Mouse (Mus musculus) layer of hippocampus, adult 9-10 months (tissue): Measurements from ENCODE around the gene Gm5800.
A peak's percentile ranks its signal among the peaks of the same experiment; 100 is the strongest.
"Not testable (repeated sequence)": the region's sequence is repeated elsewhere in the genome, so short reads cannot be mapped to it uniquely, and the experiment has no call there.

Source experiments
- DNase-seq: peaks from one replicate; pipeline ENCODE4 v3.0.0; 2022; ENCODE audit warnings: low spot score

The Gm5800 gene

DNA sequence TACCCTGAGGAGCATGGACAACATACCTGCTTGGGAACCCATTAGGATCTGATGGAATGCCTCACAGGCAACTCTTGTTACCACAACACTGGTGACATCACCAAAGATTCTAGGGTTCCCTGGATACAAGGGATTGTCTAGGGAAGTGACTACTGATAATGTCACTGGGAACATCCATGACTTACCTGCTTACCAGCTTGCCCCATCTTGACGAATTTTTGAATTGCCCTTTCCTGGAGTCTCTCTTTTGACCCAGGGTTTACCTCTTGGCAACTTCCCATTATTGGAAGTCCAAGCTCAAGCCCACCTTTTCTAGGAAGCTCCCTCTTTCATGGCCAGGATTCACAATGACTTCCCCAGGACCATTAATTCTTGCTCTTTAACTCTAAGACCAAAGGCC is at the start of gene Gm5800:
Gene Gm5800, minus strand, starts transcription at position 101 of the 400 bp plus-strand sequence.
- no peak for DNase-seq

DNA sequence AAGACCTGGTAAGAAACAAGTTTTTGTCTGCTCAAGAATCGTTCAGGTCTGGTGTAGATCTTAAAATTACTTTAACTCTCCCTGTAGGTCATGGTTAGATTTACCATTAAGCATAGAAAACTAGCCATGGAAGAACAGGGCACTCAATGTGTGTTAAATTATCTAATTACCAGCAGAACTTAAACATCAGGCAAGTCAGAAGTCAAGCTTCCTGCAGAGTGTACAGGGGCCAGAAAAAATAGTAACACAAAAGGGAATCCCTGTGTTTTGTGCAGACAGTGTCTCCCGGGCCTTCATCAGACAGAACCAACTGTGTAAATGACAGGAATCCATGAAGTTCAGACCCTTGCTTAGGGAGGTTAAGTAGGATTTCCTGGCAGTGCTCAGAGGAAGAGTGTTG is 39.0 kb upstream of the Gm5800 start:
- DNase-seq: no peak

DNA sequence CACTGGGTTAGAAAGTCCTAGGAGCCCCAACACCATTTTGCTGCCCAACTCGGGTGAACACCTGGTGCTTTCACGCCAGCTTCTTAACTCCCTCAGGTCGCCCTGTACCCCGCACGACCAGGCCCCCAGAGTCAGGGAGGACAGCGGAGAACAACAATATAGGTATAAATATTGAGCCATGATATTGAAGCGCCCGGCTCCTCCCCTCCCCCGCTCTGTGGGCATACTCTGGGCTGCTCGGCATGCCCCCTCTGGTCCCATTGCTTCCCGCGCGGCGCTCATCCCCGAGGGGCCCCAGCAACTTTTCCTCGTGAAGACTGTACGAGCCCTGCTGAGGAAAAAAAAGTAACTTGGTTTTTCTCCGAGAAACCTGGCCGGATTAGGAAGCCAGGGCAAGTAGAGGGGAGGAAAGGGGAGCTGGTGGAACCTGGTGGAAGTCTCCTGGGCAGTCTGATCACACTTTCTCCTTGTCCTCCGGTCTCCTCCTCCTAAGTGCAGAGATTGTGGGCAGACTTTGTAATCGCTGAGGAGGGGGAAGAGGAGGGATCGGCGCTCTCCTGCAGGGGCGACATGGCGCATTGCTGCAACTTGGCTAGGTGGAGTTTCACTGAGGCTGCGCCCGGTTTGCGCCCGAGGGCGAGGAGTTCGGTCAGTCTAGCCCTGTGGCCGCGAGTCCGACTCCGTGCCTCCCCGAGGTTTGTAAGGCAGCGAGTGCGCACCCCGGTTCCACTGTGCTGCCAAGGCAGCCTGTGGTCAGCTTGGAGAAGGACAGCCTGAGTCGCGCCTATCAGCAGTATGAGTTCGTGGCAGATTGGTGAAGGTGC is 23.6 kb upstream of the Gm5800 start:
- DNase-seq: no peak

DNA sequence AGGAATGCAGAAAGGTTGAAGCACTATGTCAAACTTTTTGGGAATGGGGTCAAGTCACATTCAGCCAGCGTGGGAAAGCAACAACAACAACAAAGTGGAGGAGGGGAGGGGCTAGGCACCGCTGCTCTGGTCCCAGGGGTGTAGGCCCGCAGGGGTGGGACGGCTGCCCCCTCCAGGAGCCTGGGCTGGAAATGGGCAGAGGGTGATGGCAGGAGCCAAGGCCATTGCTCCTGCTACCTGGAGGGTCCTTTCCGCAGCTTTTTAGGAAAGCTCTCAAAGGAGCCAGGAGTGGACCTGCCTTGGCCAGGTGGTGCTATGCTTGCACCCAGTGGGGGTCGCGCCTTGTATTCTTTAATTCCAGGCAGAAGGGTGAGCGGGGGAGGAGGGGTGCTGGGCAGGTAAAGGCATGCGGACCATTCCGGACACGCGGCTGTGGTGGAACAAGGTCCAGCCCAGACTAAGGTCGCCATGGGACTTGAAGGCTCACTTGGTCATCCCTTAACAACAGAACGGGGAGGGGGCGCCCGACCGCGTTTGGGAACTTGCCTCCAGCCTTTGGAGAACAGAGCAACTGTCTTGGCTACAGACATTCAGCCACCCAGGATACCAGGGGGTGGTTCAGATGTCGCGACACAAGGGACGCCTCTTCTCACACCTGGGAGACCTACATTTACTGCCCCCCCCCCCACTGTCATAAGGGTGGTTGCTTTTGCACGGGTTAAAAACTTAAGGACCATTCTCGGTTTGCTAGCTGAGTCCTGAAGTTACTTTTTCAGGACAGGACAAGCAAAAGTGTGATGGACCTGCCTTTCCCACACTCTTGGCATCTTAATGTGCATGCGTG is 22.4 kb upstream of the Gm5800 start:
- no peak for DNase-seq

DNA sequence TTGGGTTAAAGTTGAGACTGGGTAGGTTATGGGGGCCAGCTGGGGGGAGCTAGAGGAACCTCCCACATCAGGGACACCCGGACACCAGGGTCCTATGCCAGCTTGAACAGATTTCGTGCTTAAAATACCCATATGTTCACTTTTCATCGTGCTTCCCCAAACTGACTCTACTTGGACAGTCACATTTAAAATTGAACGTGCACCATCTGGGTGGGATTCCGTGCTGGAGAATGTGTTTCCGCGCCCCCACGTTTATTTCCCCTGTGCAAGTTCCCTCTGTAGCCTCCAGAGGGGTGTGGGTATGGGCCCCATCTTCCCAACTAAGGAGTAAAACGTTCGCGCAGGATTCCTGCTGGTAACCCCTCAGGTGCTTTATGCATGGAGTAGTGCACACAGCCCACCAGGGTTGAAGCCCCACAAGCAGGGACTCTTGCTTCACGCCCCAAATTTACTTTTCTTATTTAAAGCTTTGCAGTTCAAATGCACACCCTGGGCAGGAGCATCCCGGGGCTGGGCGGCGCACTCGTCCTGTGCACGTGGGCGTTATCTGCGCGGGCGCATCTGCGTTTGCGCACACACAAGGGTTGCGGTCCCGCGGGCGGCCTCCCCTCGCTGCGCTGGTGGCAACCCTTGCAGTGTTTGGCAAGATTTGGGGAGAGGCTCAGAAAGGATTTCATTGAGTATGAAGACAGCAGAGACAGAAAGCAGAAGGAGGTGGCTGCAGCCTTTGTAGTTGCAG is 21.6 kb upstream of the Gm5800 start:
- DNase-seq: peak; percentile 8

DNA sequence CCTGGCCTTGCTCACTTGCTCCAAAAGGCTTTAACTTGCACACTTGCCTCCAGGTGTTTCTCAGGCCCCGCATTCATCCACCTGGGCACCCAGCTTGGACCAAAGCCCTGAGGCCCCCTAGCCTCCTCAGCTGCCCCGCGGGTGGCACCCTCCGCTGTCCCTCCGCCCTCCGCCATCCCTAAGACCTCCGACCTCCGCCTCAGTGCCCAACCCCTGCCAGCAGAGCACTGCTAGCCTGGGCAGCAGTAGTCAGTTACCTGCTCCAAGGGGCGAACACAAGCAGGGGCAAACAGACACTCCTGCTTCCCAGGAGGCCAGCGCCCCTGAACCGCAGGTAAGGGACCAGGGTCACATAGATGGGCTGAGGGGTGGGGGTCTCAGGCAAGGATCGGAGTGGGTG is 21.0 kb upstream of the Gm5800 start:
- DNase-seq: no peak

DNA sequence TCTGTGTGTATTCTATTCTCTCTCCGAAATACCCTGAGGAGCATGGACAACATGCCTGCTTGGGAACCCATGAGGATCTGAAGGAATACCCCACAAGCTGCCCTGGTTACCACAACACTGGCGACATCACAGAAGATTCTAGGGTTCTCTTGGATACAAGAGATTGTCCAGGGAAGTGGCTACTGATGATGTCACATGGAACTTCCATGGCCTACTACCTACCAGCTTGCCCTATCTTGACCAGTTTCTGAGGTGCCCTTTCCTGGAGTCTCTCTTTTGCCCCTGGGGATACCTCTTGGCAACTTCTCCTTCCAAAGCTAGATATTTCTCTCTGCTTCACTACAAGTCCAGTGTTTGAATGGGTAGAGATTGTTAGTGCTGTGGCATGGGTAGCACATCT is 21.6 kb downstream of the Gm5800 start, which contains the start of gene Gm17079:
Gene Gm17079, minus strand, starts transcription at position 101 of the 400 bp plus-strand sequence.
- not testable (repeated sequence) for DNase-seq

DNA sequence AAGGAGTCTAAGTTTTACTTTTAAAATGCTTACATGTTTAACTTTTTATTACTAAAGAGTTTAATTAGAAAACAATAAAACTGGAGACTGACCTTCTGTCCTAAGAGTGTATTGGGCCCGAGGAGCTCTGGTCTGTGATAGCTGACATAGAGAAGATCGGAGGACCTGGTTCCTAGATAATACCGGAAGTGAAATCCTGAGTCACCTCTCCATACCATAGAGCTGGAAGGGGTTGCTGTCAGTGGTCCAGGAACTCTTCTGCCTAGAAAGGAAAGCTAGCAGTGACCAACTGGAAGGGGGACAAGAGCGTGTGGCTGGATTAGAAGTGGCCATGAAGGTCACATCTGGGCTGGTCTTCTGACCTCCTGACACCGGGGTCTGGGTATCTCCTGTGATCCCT is 39.7 kb downstream of the Gm5800 start:
- no peak for DNase-seq
